In the genomic region with DNA sequence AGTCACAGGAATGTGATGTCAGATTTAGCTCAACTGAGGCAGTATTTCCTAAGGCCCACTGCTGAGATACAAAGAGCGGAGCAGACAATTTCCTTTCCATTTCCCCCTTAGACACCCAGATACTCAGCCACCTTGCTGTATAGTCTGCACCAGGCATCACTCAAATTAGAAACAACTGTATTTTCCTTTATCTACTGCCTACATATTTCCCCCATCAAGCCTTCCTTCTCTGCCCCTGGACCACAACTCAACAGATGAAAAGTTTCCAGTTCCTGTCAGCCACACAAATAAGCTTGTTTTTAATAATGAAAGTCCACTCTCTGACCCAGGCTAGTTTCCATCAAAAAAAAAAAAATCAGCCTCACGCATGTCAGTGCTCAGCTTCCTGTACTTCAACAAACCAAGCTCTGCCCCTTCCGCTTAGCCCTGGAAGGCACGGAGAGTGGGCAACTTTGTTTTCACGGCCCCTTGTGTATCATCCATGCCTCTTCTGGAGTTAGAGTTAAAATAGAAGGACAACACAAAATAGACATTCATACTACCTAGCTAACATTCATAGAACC, we compare ENCODE assay signal across 13 mouse cellular contexts.
"Had no signal": no experiment of that assay in that cellular context is flagged by ENCODE, and none has a peak within 500 bp of the region (broad histone marks: within the 10 kb centered on the region; RNA-seq: fewer than 3 reads in every experiment).

No protein-coding gene starts in this region.

- H3K27me3 ChIP-seq: limb, embryonic 13.5 days; midbrain, embryonic 13.5 days; neural tube, embryonic 15.5 days had no signal

- H3K4me1 ChIP-seq: limb, embryonic 13.5 days; midbrain, embryonic 13.5 days; neural tube, embryonic 15.5 days had no signal

- H3K27ac ChIP-seq: limb, embryonic 13.5 days; liver, embryonic 14.5 days; midbrain, embryonic 13.5 days; neural tube, embryonic 15.5 days had no signal

- H3K36me3 ChIP-seq: limb, embryonic 13.5 days; midbrain, embryonic 13.5 days; neural tube, embryonic 15.5 days had no signal

- H3K4me3 ChIP-seq: limb, embryonic 13.5 days; midbrain, embryonic 13.5 days; neural tube, embryonic 15.5 days had no signal

- ATAC-seq: lung, postnatal 0 days; midbrain, embryonic 13.5 days had no signal

- DNase-seq: kidney, adult 11 months; kidney, postnatal 36 days; layer of hippocampus, adult 9-11 months; left cerebral cortex, postnatal 4 days; lung, adult 18-20 months; lung, postnatal 36 days; thymus, adult 18-20 months; thymus, postnatal 25 days had no signal
